8 mouse cellular contexts compared by ENCODE assay signal in genomic region chrX:8251789-8252333, GRCm38 (mm10). TPM values are rescaled to one million over a fixed set of nuclear protein-coding genes. Genes with fewer than 3 reads are reported as not detected.
DNase-seq lines count a peak whose midpoint lies in the region; ATAC-seq and TF ChIP-seq lines count a peak whose summit lies in the region.

No protein-coding gene starts in this region.

- peaks cover 0 to 7% of the 10 kb centered on the region in 2 experiments; a peak in 2 of 4 replicates for H3K4me1 ChIP-seq in CH12.LX (ENCODE audit: control insufficient read depth in 1 of 2, insufficient read depth in 2 of 2)
- H3K4me1 ChIP-seq in forebrain, embryonic 16.5 days (replicated peaks; ENCODE audit: control insufficient read depth, insufficient read depth, low read length) = peaks cover 4% of the 10 kb centered on the region

- H3K36me3 ChIP-seq in CH12.LX (replicated peaks in 1 of 2; ENCODE audit: control insufficient read depth in 1 of 2, insufficient read depth in 1 of 2, low read length in 1 of 2) (peaks cover 2 to 23% of the 10 kb centered on the region in 2 experiments), macrophage (ENCODE audit: inconsistent target) (no peaks in the 10 kb centered on the region)
- H3K36me3 ChIP-seq in forebrain, embryonic 16.5 days (ENCODE audit: control insufficient read depth, insufficient read depth) = no peaks in the 10 kb centered on the region; the same call in 1 of the 2 replicates

- no peak for TF ChIP-seq POLR2A in CH12.LX (IDR thresholded peaks at IDR 0.05; ENCODE audit: low read depth, low read length)

- 27% methylated on average over 18 of the region's 18 CpGs for WGBS in forebrain, embryonic 16.5 days
- WGBS in macrophage (ENCODE audit: missing documents) = 31% methylated on average over 18 of the region's 18 CpGs

- TF ChIP-seq RAD21 in CH12.LX (IDR thresholded peaks at IDR 0.05; ENCODE audit: low read depth, low read length) = no peak

- H3K4me3 ChIP-seq in gastrocnemius, adult 2 months = peak overlapping the region; percentile 87
- H3K4me3 ChIP-seq in CH12.LX (replicated peaks in 1 of 3; ENCODE audit: low read depth in 2 of 3, low read length in 2 of 3, poor library complexity in 1 of 3) (peak overlapping the region; percentile 72 to 90 (median 87)), macrophage (ENCODE audit: inconsistent target) (peak overlapping the region; percentile 70)
- H3K4me3 ChIP-seq in forebrain, embryonic 16.5 days (replicated peaks; ENCODE audit: low read length) = peak overlapping the region; percentile 60

- dilution Hi-C loops in CH12.LX (cut with MboI; ENCODE audit: extremely low pct_ligation_motif_present, extremely low pct_unique_long_range_greater_than_20kb, low sequenced_read_pairs) = no loop called here

- H3K9me3 ChIP-seq in CH12.LX (replicated peaks; ENCODE audit: low read length) = no peaks in the 10 kb centered on the region
- no peaks in the 10 kb centered on the region for H3K9me3 ChIP-seq in forebrain, embryonic 16.5 days (ENCODE audit: control insufficient read depth, low read length)

- no peak for DNase-seq in gastrocnemius, adult 2 months
- no peak for DNase-seq in gastrocnemius, postnatal 36 days
- no peak for DNase-seq in CH12.LX (ENCODE audit: extremely low read depth)
- DNase-seq in natural killer cell, adult 2 months (ENCODE audit: low spot score in 2 of 2) = no peak
- no peak for DNase-seq in cerebellum, postnatal 10 days

- H3K27ac ChIP-seq in gastrocnemius, adult 2 months = peak overlapping the region; percentile 87
- no peak overlapping the region for H3K27ac ChIP-seq in CH12.LX (ENCODE audit: insufficient read depth, low read depth)
- peak overlapping the region; percentile 33; the same call in 1 of the 2 replicates for H3K27ac ChIP-seq in forebrain, embryonic 16.5 days (ENCODE audit: low read length)
- peak overlapping the region; percentile 60 for H3K27ac ChIP-seq in macrophage

- H3K79me2 ChIP-seq in CH12.LX (replicated peaks; ENCODE audit: control insufficient read depth, extremely low read depth, insufficient read depth, poor library complexity, severe bottlenecking) = 0 out of 2 replicates have a peak, but pooled peaks cover 12% of the 10 kb centered on the region
- H3K79me2 ChIP-seq in macrophage (ENCODE audit: inconsistent target) = peaks cover 12% of the 10 kb centered on the region; the same call in 1 of the 2 replicates

- intact Hi-C loops in gastrocnemius, adult 2 months (cut with DNase I) = loop anchor here (10.0 kb wide), 1 partner anchor 177 kb away; the partner anchor contains the start of gene Suv39h1
- intact Hi-C loops in gastrocnemius, postnatal 36 days (cut with DNase I) = loop anchor here (10.0 kb wide), 1 partner anchor 157 kb away; the partner anchor contains the start of gene Was

- peak overlapping the region; percentile 72 for H3K9ac ChIP-seq in CH12.LX (ENCODE audit: insufficient read depth, low read depth)
- peak overlapping the region; percentile 61 for H3K9ac ChIP-seq in forebrain, embryonic 16.5 days (replicated peaks; ENCODE audit: low read depth, low read length)

- no peak for TF ChIP-seq CTCF in gastrocnemius, adult 2 months (IDR thresholded peaks at IDR 0.05)
- no peak for TF ChIP-seq CTCF in CH12.LX (conservative IDR thresholded peaks at IDR 0.05 in 1 of 2, IDR thresholded peaks at IDR 0.05 in 1 of 2; ENCODE audit: low read depth in 2 of 2, low read length in 2 of 2)

- TF ChIP-seq EP300 in CH12.LX (IDR thresholded peaks at IDR 0.05; ENCODE audit: low read length) = no peak

- no peaks in the 10 kb centered on the region for H3K27me3 ChIP-seq in CH12.LX (replicated peaks)
- no peaks in the 10 kb centered on the region for H3K27me3 ChIP-seq in forebrain, embryonic 16.5 days (replicated peaks; ENCODE audit: control insufficient read depth, insufficient read depth, low read length)

- ATAC-seq in forebrain, embryonic 16.5 days = peak; percentile 65
- no peak; the same call in 1 of the 2 replicates for ATAC-seq in granulocyte monocyte progenitor cell, adult 5-6 weeks (replicated peaks; ENCODE audit: poor library complexity, severe bottlenecking)

- H3K4me2 ChIP-seq in CH12.LX (ENCODE audit: insufficient read depth, low read depth, poor library complexity, severe bottlenecking) = peak overlapping the region; percentile 84
- H3K4me2 ChIP-seq in forebrain, embryonic 16.5 days (ENCODE audit: low read length) = peak overlapping the region; percentile 50

- in situ Hi-C loops in CH12.LX (cut with MboI; ENCODE audit: low pct_ligation_motif_present, low pct_unique_long_range_greater_than_20kb, low sequenced_read_pairs) = no loop called here

TF ChIP-seq in CH12.LX, 34 proteins besides CTCF, POLR2A, EP300 and RAD21:
- TF ChIP-seq NELFE (IDR thresholded peaks at IDR 0.05; ENCODE audit: low read depth, low read length) (peak; percentile 28; the same call in 1 of the 2 replicates), HCFC1 (IDR thresholded peaks at IDR 0.05; ENCODE audit: low read depth, low read length) (no peak), CHD1 (IDR thresholded peaks at IDR 0.05; ENCODE audit: low read depth, low read length) (no peak)

RNA-seq across cellular contexts. Expression of gene Ftsj1, which starts 0.3 kb away (rescaled TPM):
- total RNA-seq in gastrocnemius, adult 2 months (2021) = 10 to 100 TPM; 13.9 to 16.0 TPM
- total RNA-seq in gastrocnemius, postnatal 36 days (2021) = 10 to 100 TPM; 14.1 to 14.4 TPM
- total RNA-seq in CH12.LX (2012; rRNA removed) = 17.0 and 20.1 TPM in 2 replicates
- 17.7 and 22.3 TPM in 2 replicates for total RNA-seq in CH12.LX (2014; rRNA removed)
- polyA plus RNA-seq in CH12.LX (2012; ENCODE audit: insufficient read length, low read depth) = 29.1 and 31.6 TPM in 2 replicates
- 48.3 and 55.4 TPM in 2 replicates for polyA plus RNA-seq in forebrain, embryonic 16.5 days (2015; fragmentation: Nextera tagmentation; extraction: Ambion mirVana)
- 10 to 100 TPM in 8 of 26 experiments, 1 to 10 TPM in 17, not detected in 1; 1.4 to 18.5 (median 6.5) TPM for total RNA-seq in macrophage (2018; cell fraction: chromatin; rRNA removed)
- total RNA-seq in macrophage (2018; cell fraction: cytosol; rRNA removed) = 10 to 100 TPM in 1 of 26 experiments, 1 to 10 TPM in 25; 5.8 to 10.1 (median 7.7) TPM
- 10 to 100 TPM in 1 of 26 experiments, 1 to 10 TPM in 25; 1.3 to 11.0 (median 3.4) TPM for total RNA-seq in macrophage (2018; cell fraction: nucleus; rRNA removed)
- 8.2 to 10.3 TPM (median 8.3 TPM) in 3 replicates for polyA plus RNA-seq in macrophage (2018)
- 32.7 and 34.2 TPM in 2 replicates for total RNA-seq in granulocyte monocyte progenitor cell, adult 5-6 weeks (2014; fragmentation: Nextera tagmentation)
- total RNA-seq in granulocyte monocyte progenitor cell, adult 5-6 weeks (2017) = 20.5 and 37.1 TPM in 2 replicates

RNA-seq across cellular contexts. Expression of gene Slc38a5, which starts 19.1 kb away (rescaled TPM):
- not detected for total RNA-seq in gastrocnemius, adult 2 months (2021)
- not detected for total RNA-seq in gastrocnemius, postnatal 36 days (2021)
- total RNA-seq in CH12.LX (2012; rRNA removed) (not detected in 2 replicates), CH12.LX (2014; rRNA removed) (not detected in 2 replicates)
- polyA plus RNA-seq in CH12.LX (2012; ENCODE audit: insufficient read length, low read depth) (not detected in 2 replicates), macrophage (2018) (not detected in 3 replicates)
- 36.0 and 41.8 TPM in 2 replicates for polyA plus RNA-seq in forebrain, embryonic 16.5 days (2015; fragmentation: Nextera tagmentation; extraction: Ambion mirVana)
- total RNA-seq in macrophage (2018; cell fraction: chromatin; rRNA removed) = not detected
- total RNA-seq in macrophage (2018; cell fraction: cytosol; rRNA removed) = not detected
- not detected for total RNA-seq in macrophage (2018; cell fraction: nucleus; rRNA removed)
- 0.32 TPM in 1 of 2 replicates, not detected in the other for total RNA-seq in granulocyte monocyte progenitor cell, adult 5-6 weeks (2014; fragmentation: Nextera tagmentation)
- 0.26 TPM in 1 of 2 replicates, not detected in the other for total RNA-seq in granulocyte monocyte progenitor cell, adult 5-6 weeks (2017)

RNA-seq across cellular contexts. Expression of gene Porcn, which starts 45.5 kb away (rescaled TPM):
- 1 to 10 TPM; 4.2 to 5.4 TPM for total RNA-seq in gastrocnemius, adult 2 months (2021)
- total RNA-seq in gastrocnemius, postnatal 36 days (2021) = 1 to 10 TPM; 4.9 to 5.3 TPM
- 0.08 and 0.64 TPM in 2 replicates for total RNA-seq in CH12.LX (2012; rRNA removed)
- total RNA-seq in CH12.LX (2014; rRNA removed) = not detected in 2 replicates
- not detected in 2 replicates for polyA plus RNA-seq in CH12.LX (2012; ENCODE audit: insufficient read length, low read depth)
- polyA plus RNA-seq in forebrain, embryonic 16.5 days (2015; fragmentation: Nextera tagmentation; extraction: Ambion mirVana) = 42.7 and 51.8 TPM in 2 replicates
- 1 to 10 TPM; 1.1 to 4.6 (median 2.2) TPM for total RNA-seq in macrophage (2018; cell fraction: chromatin; rRNA removed)
- 1 to 10 TPM in 11 of 26 experiments, under 1 TPM in 15; 0.41 to 1.8 (median 0.93) TPM for total RNA-seq in macrophage (2018; cell fraction: cytosol; rRNA removed)
- 1 to 10 TPM in 21 of 26 experiments, under 1 TPM in 5; 0.79 to 4.5 (median 1.7) TPM for total RNA-seq in macrophage (2018; cell fraction: nucleus; rRNA removed)
- polyA plus RNA-seq in macrophage (2018) = 0.90 to 1.2 TPM (median 0.98 TPM) in 3 replicates
- total RNA-seq in granulocyte monocyte progenitor cell, adult 5-6 weeks (2014; fragmentation: Nextera tagmentation) = not detected in 2 replicates
- not detected in 2 replicates for total RNA-seq in granulocyte monocyte progenitor cell, adult 5-6 weeks (2017)

RNA-seq across cellular contexts. Expression of gene Ebp, which starts 58.5 kb away (rescaled TPM):
- total RNA-seq in gastrocnemius, adult 2 months (2021) = 1 to 10 TPM; 9.2 to 9.3 TPM
- total RNA-seq in gastrocnemius, postnatal 36 days (2021) = 1 to 10 TPM; 8.4 to 9.0 TPM
- total RNA-seq in CH12.LX (2012; rRNA removed) (64.3 and 71.0 TPM in 2 replicates), CH12.LX (2014; rRNA removed) (44.0 and 46.4 TPM in 2 replicates)
- polyA plus RNA-seq in CH12.LX (2012; ENCODE audit: insufficient read length, low read depth) (66.6 and 70.9 TPM in 2 replicates), macrophage (2018) (45.9 to 52.0 TPM (median 47.6 TPM) in 3 replicates)
- 19.7 and 25.5 TPM in 2 replicates for polyA plus RNA-seq in forebrain, embryonic 16.5 days (2015; fragmentation: Nextera tagmentation; extraction: Ambion mirVana)
- total RNA-seq in macrophage (2018; cell fraction: chromatin; rRNA removed) = 10 to 100 TPM in 11 of 26 experiments, 1 to 10 TPM in 14, not detected in 1; 1.3 to 24.8 (median 8.7) TPM
- 10 to 100 TPM; 34.4 to 57.0 (median 41.1) TPM for total RNA-seq in macrophage (2018; cell fraction: cytosol; rRNA removed)
- 10 to 100 TPM in 25 of 26 experiments, 1 to 10 TPM in 1; 7.6 to 38.7 (median 24.2) TPM for total RNA-seq in macrophage (2018; cell fraction: nucleus; rRNA removed)
- 69.1 and 79.2 TPM in 2 replicates for total RNA-seq in granulocyte monocyte progenitor cell, adult 5-6 weeks (2014; fragmentation: Nextera tagmentation)
- total RNA-seq in granulocyte monocyte progenitor cell, adult 5-6 weeks (2017) = 67.8 and 107 TPM in 2 replicates
